Mouse (Mus musculus) embryonic facial prominence, embryonic 14.5 days (tissue): ENCODE measurements around the gene Rft1. TPM values are rescaled to one million over a fixed set of nuclear protein-coding genes. Genes with fewer than 3 reads are reported as not detected.

ENCODE experiments used
- ATAC-seq: fragments of 200-750 bp; cut with Nextera tagmentation; 2 replicates; pipeline ENCODE4 v1.8.0; 2017; ENCODE audit warnings: low read depth, moderate number of reproducible peaks, moderate TSS enrichment
- DNase-seq: peaks from one replicate; pipeline ENCODE4 v3.0.0-alpha.2; 2015; ENCODE audit warnings: low spot score
- H3K27ac ChIP-seq: fragments of 300-500 bp; sonication (generic); replicated peaks from 2 replicates; pipeline ENCODE4 v1.5.1; 2014; ENCODE audit warnings: low read depth, mild to moderate bottlenecking, low read length, moderate library complexity
- H3K27me3 ChIP-seq: fragments of 300-500 bp; sonication (generic); replicated peaks from 2 replicates; pipeline ENCODE4 v1.6.1; 2014; ENCODE audit warnings: low read length; ENCODE audit not compliant: control insufficient read depth, insufficient read depth
- H3K36me3 ChIP-seq: fragments of 300-500 bp; sonication (generic); 2 replicates; pipeline ENCODE4 v1.6.1; 2014; ENCODE audit warnings: low read length, mixed read lengths; ENCODE audit not compliant: control insufficient read depth, insufficient read depth
- H3K4me1 ChIP-seq: fragments of 300-500 bp; sonication (generic); 2 replicates; pipeline ENCODE4 v1.6.1; 2014; ENCODE audit warnings: antibody characterized with exemption, low read length; ENCODE audit not compliant: control insufficient read depth, insufficient read depth
- H3K4me2 ChIP-seq: fragments of 300-500 bp; sonication (generic); 2 replicates; pipeline ENCODE4 v1.6.1; 2014; ENCODE audit warnings: low read depth, mild to moderate bottlenecking, low read length, moderate library complexity, mixed read lengths
- H3K4me3 ChIP-seq: fragments of 300-500 bp; sonication (generic); 2 replicates; pipeline ENCODE4 v1.5.1; 2014; ENCODE audit warnings: low read depth, mild to moderate bottlenecking, low read length
- H3K9ac ChIP-seq: fragments of 300-500 bp; sonication (generic); 2 replicates; pipeline ENCODE4 v1.6.1; 2014; ENCODE audit warnings: low read depth, mild to moderate bottlenecking, low read length, moderate library complexity, mixed read lengths
- H3K9me3 ChIP-seq: fragments of 300-500 bp; sonication (generic); 2 replicates; pipeline ENCODE4 v1.6.1; 2016; ENCODE audit warnings: low read length; ENCODE audit not compliant: control insufficient read depth
- WGBS: fragments of 180-500 bp; shearing (Covaris S2); extraction: QIAGEN DNeasy Blood & Tissue Kit; methylation state at CpG from one replicate; pipeline ENCODE4 v1.1.7; 2014; 5-methylcytosine and 5-hydroxymethylcytosine counted together
- polyA plus RNA-seq: library from polyadenylated mRNA; unstranded; fragments of >200 nt; fragmentation: Nextera tagmentation; extraction: Ambion mirVana; gene quantifications from 2 replicates; pipeline ENCODE4 v1.2.1, GENCODE M21; 2014

The Rft1 gene
- polyA plus RNA-seq, 1 experiment from 2014 or later: 13.3 TPM

GRCm38 (mm10) chr14:30736413-30736812 is 82.3 kb downstream of the Rft1 start:
- Histone ChIP-seq H3K9ac (no peak overlapping the region), H3K4me2 (no peak overlapping the region), H3K9me3 (no peaks in the 10 kb centered on the region), H3K27me3 (no peaks in the 10 kb centered on the region), H3K36me3 (no peaks in the 10 kb centered on the region), H3K4me3 (no peak overlapping the region), H3K4me1 (no peaks in the 10 kb centered on the region), H3K27ac (no peak overlapping the region)
- DNase-seq (no peak), ATAC-seq (no peak)
- 80% methylated on average over 1 of the region's 1 CpGs for WGBS

Other genes starting within 250 kb of the Rft1 start
- gene Dcp1a, start 174.8 kb upstream of the Rft1 start, polyA plus RNA-seq: 21.2 and 23.3 TPM in 2 replicates
- 3.5 and 3.8 TPM in 2 replicates for gene Cacna1d, start 162.9 kb upstream of the Rft1 start, polyA plus RNA-seq
- 91.9 and 110 TPM in 2 replicates for gene Tkt, start 106.0 kb upstream of the Rft1 start, polyA plus RNA-seq
- gene Prkcd, start 28.1 kb upstream of the Rft1 start, polyA plus RNA-seq: 42.5 and 44.6 TPM in 2 replicates
- 14.2 and 14.9 TPM in 2 replicates for gene Sfmbt1, start 60.5 kb downstream of the Rft1 start, polyA plus RNA-seq
- gene Tmem110, start 171.2 kb downstream of the Rft1 start, polyA plus RNA-seq: 28.2 and 28.3 TPM in 2 replicates
- gene Mustn1, start 224.8 kb downstream of the Rft1 start, polyA plus RNA-seq: 37.2 and 43.6 TPM in 2 replicates
- 0.10 TPM in 1 of 2 replicates, not detected in the other for gene Itih4, start 232.1 kb downstream of the Rft1 start, polyA plus RNA-seq